Mouse (Mus musculus): ENCODE results near the gene Csnk1e. TPM values are rescaled to one million over a fixed set of nuclear protein-coding genes. Genes with fewer than 3 reads are reported as not detected.

Csnk1e gene
- polyA plus RNA-seq, 1 experiment = 62.7 TPM

DNA sequence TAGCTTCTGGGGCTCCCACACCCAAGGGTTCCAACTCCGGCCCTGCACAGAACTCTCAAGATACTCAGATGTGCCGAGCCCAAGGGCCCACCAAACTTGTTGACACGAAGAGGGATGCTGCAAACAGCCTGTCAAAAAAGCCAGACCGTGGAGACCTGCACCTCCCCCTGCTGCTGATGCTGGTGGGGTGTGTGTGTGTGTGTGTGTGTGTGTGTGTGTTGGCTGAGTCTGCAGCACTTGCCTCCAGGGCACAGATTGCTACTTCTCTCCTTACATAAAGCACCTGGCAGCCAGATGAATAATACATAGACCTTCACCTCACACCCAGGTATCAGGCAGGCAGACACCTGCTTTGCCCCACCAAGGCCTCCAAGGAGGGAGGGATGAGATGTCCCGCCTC is 53.2 kb downstream of the Csnk1e start:
- Histone ChIP-seq H3K4me1 (ENCODE audit: control insufficient read depth, insufficient read depth, low read length) (peaks cover 22% of the 10 kb centered on the region), H3K27ac (ENCODE audit: insufficient read depth, low read length) (0 out of 2 replicates have a peak overlapping the region, but pooled peaks have one; percentile 16), H3K4me3 (ENCODE audit: insufficient read depth, low read length) (peak overlapping the region; percentile 95)
- TF ChIP-seq POLR2A (IDR thresholded peaks at IDR 0.05; ENCODE audit: low read depth, low read length) (no peak), CTCF (IDR thresholded peaks at IDR 0.05; ENCODE audit: borderline replicate concordance, insufficient read depth, low read length) (no peak)

DNA sequence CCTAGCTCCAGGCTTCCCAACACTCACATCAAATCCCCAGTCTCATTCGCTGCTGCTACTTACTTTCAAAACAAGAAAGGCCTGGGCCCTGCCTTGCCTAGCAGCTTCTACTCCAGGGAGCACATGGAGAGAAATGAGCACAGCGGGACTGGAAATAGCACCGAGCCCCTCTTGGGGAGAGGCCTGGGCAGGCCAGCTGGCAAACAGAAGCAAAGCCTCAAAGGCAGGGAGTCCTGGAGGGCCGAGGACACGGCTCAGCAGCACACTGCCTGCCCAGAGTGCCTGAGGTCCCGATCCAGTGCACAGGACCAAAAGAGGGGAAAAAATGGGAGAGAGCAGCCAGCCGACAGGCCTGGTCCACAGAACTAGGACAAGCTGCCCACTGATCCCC is 54.4 kb downstream of the Csnk1e start:
- Histone ChIP-seq H3K4me1 (ENCODE audit: control insufficient read depth, insufficient read depth, low read length) (peaks cover 22% of the 10 kb centered on the region), H3K27ac (ENCODE audit: insufficient read depth, low read length) (peak overlapping the region; percentile 10; the same call in 1 of the 2 replicates), H3K4me3 (ENCODE audit: insufficient read depth, low read length) (peak overlapping the region; percentile 95)
- TF ChIP-seq POLR2A (IDR thresholded peaks at IDR 0.05; ENCODE audit: low read depth, low read length) = no peak
- TF ChIP-seq CTCF (IDR thresholded peaks at IDR 0.05; ENCODE audit: borderline replicate concordance, insufficient read depth, low read length) = no peak

DNA sequence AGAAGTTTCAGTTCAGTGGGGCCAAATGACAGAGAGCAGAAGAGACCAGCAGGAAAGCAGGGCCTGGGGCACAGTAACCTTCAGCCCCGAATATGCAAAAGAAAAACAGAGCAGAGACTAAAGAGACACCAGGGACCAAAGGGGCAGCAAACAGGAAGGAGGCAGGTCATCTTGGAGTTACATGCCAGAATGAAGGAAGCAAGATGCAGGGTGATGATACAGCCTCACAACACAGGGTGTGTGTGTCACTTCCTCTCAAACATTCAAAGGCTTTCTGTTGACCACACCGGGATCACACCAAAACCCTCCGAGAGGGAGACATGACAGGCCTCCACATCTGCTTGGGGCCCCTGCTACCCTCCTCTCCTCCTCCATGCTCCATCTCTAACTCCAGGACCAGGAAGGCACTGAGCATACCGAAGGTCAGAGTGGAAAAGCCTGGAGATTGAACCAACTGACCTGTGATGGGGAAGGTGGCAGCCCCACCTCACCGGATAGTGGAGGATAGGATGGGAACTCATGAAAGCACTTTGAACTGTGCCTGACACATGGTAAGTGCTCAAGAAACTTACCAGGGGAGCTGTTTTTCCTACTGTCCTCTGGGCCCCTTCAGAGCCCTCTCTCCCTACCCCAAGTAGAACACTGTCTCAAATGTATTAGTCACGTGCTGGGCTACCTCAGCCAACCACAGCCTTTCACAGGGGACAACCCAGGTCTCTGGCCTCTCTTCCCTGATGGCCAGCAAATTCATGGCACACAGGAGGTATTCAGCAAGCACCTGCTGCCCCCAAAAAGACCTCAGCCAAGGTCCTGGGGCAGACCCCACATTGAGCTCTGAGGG is 55.0 kb downstream of the Csnk1e start:
- no peak for TF ChIP-seq CTCF (IDR thresholded peaks at IDR 0.05; ENCODE audit: borderline replicate concordance, insufficient read depth, low read length)
- TF ChIP-seq POLR2A (IDR thresholded peaks at IDR 0.05; ENCODE audit: low read depth, low read length) = no peak
- Histone ChIP-seq H3K4me1 (ENCODE audit: control insufficient read depth, insufficient read depth, low read length) (peaks cover 22% of the 10 kb centered on the region), H3K4me3 (ENCODE audit: insufficient read depth, low read length) (peak overlapping the region; percentile 95; the same call in 1 of the 2 replicates), H3K27ac (ENCODE audit: insufficient read depth, low read length) (no peak overlapping the region; the same call in 1 of the 2 replicates)

DNA sequence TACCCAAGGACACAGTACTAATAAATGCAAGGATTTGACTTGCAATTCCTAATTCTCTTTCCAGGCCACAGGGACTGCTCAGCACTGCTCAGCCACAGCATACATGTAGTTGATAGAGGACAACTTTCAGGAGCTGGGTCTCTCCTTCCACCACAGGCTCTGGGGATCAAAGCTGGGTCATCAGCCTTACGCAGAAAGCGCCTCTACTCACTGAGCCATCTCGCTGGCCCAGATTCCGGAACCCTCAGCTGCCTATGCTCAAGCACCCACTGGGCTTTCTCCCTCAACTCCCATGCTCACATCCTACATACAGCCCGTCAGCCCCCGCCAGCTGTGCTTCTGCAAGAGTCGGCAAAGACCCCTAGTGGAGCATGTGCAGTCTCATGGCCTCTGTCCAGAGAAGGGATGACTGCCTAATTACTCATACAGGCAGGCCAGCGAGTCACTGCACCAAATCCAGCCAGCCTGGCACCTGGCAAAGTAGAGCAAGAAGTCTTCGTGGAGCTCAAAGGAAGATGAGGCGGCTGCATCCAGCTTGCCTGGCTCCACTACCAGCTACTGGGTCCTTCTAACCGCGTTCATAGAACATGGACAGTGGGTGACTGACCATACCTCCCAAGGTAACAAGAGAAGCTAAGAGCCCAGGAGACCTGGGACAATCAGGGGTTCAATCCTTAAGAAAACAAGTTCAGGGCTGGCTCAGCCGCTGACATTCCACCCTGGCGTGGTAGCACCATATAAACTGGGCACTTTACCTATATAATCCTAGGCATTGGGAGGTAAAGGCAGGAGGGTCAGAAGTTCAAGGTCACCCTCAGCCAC is 55.9 kb downstream of the Csnk1e start:
- Histone ChIP-seq H3K27ac (ENCODE audit: insufficient read depth, low read length) (no peak overlapping the region), H3K4me3 (ENCODE audit: insufficient read depth, low read length) (no peak overlapping the region), H3K4me1 (ENCODE audit: control insufficient read depth, insufficient read depth, low read length) (peaks cover 22% of the 10 kb centered on the region)
- TF ChIP-seq CTCF (IDR thresholded peaks at IDR 0.05; ENCODE audit: borderline replicate concordance, insufficient read depth, low read length) (no peak), POLR2A (IDR thresholded peaks at IDR 0.05; ENCODE audit: low read depth, low read length) (no peak)

DNA sequence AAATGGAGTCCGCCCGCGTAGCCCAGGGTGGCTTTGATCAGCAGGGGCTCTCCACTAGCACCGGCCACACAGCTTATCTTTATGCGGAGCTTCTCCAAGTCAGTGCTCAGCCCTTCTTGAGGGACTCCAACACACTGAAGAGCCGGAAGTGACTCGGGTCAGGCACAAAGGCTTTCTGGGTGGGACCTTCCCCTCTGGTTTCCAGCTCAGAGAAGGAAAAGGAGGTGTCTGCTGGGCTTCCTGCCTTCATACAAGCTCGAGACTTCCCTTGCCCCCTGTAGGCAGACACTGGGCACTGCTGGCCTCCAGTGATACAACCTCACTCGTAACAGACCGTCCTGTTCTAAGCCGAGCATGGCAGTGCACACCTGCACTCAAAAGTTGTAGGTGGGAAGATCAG is 58.6 kb downstream of the Csnk1e start:
- peak; percentile 29; the same call in 1 of the 2 replicates for TF ChIP-seq CTCF (IDR thresholded peaks at IDR 0.05; ENCODE audit: borderline replicate concordance, insufficient read depth, low read length)
- TF ChIP-seq POLR2A (IDR thresholded peaks at IDR 0.05; ENCODE audit: low read depth, low read length) = no peak
- Histone ChIP-seq H3K4me1 (ENCODE audit: control insufficient read depth, insufficient read depth, low read length) (peaks cover 24% of the 10 kb centered on the region), H3K4me3 (ENCODE audit: insufficient read depth, low read length) (no peak overlapping the region), H3K27ac (ENCODE audit: insufficient read depth, low read length) (no peak overlapping the region)

DNA sequence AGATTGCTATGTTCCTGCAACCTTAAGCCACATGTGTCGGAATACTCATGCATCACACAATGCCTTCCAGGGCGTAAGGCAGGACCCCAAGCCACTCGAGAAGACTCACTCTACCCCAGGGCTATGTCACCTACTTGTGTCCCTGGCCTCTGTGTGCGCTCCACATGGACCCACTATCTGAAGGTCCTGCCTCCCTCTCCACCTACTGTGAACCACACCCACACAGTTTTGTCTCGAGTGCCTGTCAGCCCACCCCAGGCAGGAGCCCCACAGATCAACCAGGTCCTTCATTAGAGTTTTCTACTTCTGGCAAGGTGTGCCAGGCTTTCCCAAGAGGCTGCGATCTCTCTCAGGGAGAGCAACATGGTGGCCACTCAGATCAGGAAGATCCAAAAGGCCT is 60.1 kb downstream of the Csnk1e start:
- Histone ChIP-seq H3K27ac (ENCODE audit: insufficient read depth, low read length) (no peak overlapping the region), H3K4me1 (ENCODE audit: control insufficient read depth, insufficient read depth, low read length) (peaks cover 29% of the 10 kb centered on the region), H3K4me3 (ENCODE audit: insufficient read depth, low read length) (no peak overlapping the region)
- TF ChIP-seq CTCF (IDR thresholded peaks at IDR 0.05; ENCODE audit: borderline replicate concordance, insufficient read depth, low read length) (no peak), POLR2A (IDR thresholded peaks at IDR 0.05; ENCODE audit: low read depth, low read length) (no peak)

DNA sequence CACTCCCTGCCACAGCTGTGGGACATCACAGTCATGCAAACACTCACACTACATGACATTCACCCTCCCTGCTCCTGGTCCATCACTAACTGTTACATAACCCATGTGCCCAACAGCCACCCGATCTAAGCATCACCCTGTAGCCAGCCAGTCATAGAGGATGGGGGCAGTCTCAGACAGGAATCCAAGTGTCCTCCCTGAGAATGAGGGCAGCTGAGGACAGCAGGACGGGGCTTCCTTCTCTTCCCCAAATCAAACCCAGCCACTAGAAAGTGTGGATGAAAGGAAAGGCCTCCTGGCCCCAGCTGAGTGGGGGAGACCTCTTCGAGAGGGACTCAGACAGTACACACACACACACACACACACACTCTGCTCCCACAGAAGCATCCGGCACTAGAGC is 60.5 kb downstream of the Csnk1e start:
- H3K4me1 ChIP-seq (ENCODE audit: control insufficient read depth, insufficient read depth, low read length) = peaks cover 24% of the 10 kb centered on the region
- no peak overlapping the region for H3K27ac ChIP-seq (ENCODE audit: insufficient read depth, low read length)
- no peak overlapping the region for H3K4me3 ChIP-seq (ENCODE audit: insufficient read depth, low read length)
- TF ChIP-seq CTCF (IDR thresholded peaks at IDR 0.05; ENCODE audit: borderline replicate concordance, insufficient read depth, low read length) (no peak), POLR2A (IDR thresholded peaks at IDR 0.05; ENCODE audit: low read depth, low read length) (no peak)

DNA sequence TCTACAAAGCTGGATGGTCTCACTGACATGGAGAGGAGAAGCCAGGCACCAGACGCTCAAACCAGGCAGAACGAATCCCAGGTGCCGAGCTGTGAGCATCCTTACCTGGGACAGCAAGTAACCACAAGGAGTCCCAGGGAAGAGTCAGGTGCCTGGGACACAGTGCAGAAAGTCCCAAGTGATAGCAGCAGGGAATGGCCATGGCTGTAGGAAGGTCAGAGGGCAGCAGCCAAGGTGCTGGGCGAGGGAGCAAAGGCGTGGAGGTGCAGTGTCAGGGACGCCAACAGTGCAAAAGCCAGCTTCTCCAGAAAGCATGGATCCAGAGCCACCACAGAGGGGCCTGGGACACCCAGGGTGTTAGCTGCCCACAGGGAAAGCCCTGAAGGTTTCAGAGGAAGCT is 62.3 kb downstream of the Csnk1e start:
- Histone ChIP-seq H3K4me3 (ENCODE audit: insufficient read depth, low read length) (no peak overlapping the region), H3K4me1 (ENCODE audit: control insufficient read depth, insufficient read depth, low read length) (peaks cover 17% of the 10 kb centered on the region), H3K27ac (ENCODE audit: insufficient read depth, low read length) (no peak overlapping the region)
- no peak for TF ChIP-seq POLR2A (IDR thresholded peaks at IDR 0.05; ENCODE audit: low read depth, low read length)
- TF ChIP-seq CTCF (IDR thresholded peaks at IDR 0.05; ENCODE audit: borderline replicate concordance, insufficient read depth, low read length) = no peak

DNA sequence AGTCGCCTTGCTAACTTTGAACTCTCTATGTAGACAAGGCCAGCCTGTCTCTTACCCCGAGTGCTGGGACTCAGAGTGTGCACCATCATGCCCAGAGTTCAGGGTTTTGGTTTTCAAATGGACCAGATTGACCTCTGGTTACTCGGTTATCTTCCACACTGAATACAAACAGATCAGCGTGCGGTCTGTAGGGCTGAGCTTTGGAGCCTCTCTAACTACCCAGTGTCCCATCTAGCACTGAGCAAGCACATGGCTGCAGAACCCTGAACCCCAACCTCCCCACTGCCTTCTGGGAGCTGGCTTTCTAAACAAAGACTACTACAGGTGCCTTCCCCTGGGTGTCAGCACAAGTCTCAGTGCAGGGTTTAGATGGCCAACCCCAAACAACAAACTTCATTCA is 62.8 kb downstream of the Csnk1e start:
- 0 out of 2 replicates have a peak overlapping the region, but pooled peaks have one; percentile 0 for H3K27ac ChIP-seq (ENCODE audit: insufficient read depth, low read length)
- no peak overlapping the region for H3K4me3 ChIP-seq (ENCODE audit: insufficient read depth, low read length)
- TF ChIP-seq POLR2A (IDR thresholded peaks at IDR 0.05; ENCODE audit: low read depth, low read length) (no peak), CTCF (IDR thresholded peaks at IDR 0.05; ENCODE audit: borderline replicate concordance, insufficient read depth, low read length) (no peak)
- peaks cover 17% of the 10 kb centered on the region for H3K4me1 ChIP-seq (ENCODE audit: control insufficient read depth, insufficient read depth, low read length)

All from embryonic fibroblast, embryonic 13.5 days (primary cell).